Mouse (Mus musculus) adrenal gland, adult 18-20 months (tissue): ENCODE results near the gene Atp11a. TPM values are rescaled to one million over a fixed set of nuclear protein-coding genes. Genes with fewer than 3 reads are reported as not detected.

Experiments used
- DNase-seq, 2 experiments: peaks; one replicate each; pipeline ENCODE4 v3.0.0; 2021 to 2022; ENCODE audit warnings: low spot score in 2 of 2
- total RNA-seq, 2 experiments: library from RNA; stranded (reverse); gene quantifications; 1 replicate in 1 of 2; 2 replicates in 1 of 2; pipeline ENCODE4 v1.2.3; 2021

The Atp11a gene
- total RNA-seq, 2 experiments from 2014 or later: 123 to 129 TPM

GRCm38 (mm10) chr8:12808018-12808417, 51.2 kb downstream of the Atp11a start:
- no peak for DNase-seq

- no peak for DNase-seq
Measured at GRCm38 (mm10) chr8:12809516-12809915, 52.7 kb downstream of the Atp11a start.

GRCm38 (mm10) chr8:12811231-12811630, 54.4 kb downstream of the Atp11a start:
- DNase-seq: no peak

- no peak for DNase-seq
Measured at GRCm38 (mm10) chr8:12816412-12816811, 59.6 kb downstream of the Atp11a start.

GRCm38 (mm10) chr8:12822892-12823291, 66.1 kb downstream of the Atp11a start:
- DNase-seq: no peak

- DNase-seq: no peak
Measured at GRCm38 (mm10) chr8:12824562-12824961, 67.7 kb downstream of the Atp11a start.

- DNase-seq: no peak
Measured at GRCm38 (mm10) chr8:12825236-12825635, 68.4 kb downstream of the Atp11a start.

- DNase-seq: no peak
Measured at GRCm38 (mm10) chr8:12825686-12826237, 68.9 kb downstream of the Atp11a start.

- DNase-seq: no peak
Measured at GRCm38 (mm10) chr8:12827124-12827523, 70.3 kb downstream of the Atp11a start.

- no peak for DNase-seq
Measured at GRCm38 (mm10) chr8:12828298-12828697, 71.5 kb downstream of the Atp11a start.

- no peak for DNase-seq
Measured at GRCm38 (mm10) chr8:12829381-12829780, 72.6 kb downstream of the Atp11a start.

GRCm38 (mm10) chr8:12831659-12832589, 75.1 kb downstream of the Atp11a start:
- DNase-seq: no peak

GRCm38 (mm10) chr8:12833616-12834015, 76.8 kb downstream of the Atp11a start:
- no peak for DNase-seq

GRCm38 (mm10) chr8:12840834-12841233, 84.0 kb downstream of the Atp11a start:
- DNase-seq: no peak

- DNase-seq: no peak
Measured at GRCm38 (mm10) chr8:12842342-12842995, 85.7 kb downstream of the Atp11a start.

- DNase-seq: no peak
Measured at GRCm38 (mm10) chr8:12844347-12844950, 87.6 kb downstream of the Atp11a start.

GRCm38 (mm10) chr8:12846447-12846846, 89.6 kb downstream of the Atp11a start:
- no peak for DNase-seq

GRCm38 (mm10) chr8:12851241-12851640, 94.4 kb downstream of the Atp11a start:
- no peak for DNase-seq

GRCm38 (mm10) chr8:12856038-12856437, 99.2 kb downstream of the Atp11a start:
- no peak for DNase-seq

GRCm38 (mm10) chr8:12863061-12863460, 106.2 kb downstream of the Atp11a start:
- no peak for DNase-seq

- no peak for DNase-seq
Measured at GRCm38 (mm10) chr8:12863608-12864007, 106.8 kb downstream of the Atp11a start.

- no peak for DNase-seq
Measured at GRCm38 (mm10) chr8:12865790-12866189, 109.0 kb downstream of the Atp11a start.
